Mouse (Mus musculus) kidney, postnatal 4 days (tissue): ENCODE measurements around the gene Pnlip.

ENCODE experiments used
- DNase-seq, 2 experiments: peaks; one replicate each; pipeline ENCODE4 v3.0.0; 2021; ENCODE audit warnings: mixed read lengths in 2 of 2

Pnlip gene

DNA sequence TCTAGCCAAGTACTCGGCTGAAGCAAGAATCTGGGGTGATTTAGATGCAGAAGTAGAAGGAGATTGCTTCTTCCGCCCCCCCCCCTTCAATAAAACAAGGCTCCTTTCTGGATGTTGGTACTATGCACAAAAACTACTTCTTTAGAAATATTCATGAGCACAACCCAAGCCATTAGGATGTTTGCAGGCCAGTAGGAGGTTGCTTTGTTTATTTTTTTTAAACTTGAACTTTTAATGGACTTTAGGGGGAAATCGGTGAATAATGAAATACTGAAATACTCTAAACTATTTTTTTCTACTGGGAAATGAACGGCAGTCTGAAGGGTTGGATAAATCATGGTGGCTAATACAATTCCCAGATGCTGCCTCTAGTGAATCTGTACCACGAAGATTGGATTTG, at the start of gene Pnlip:
Pnlip (plus strand) TSS at position 301 of the 400 bp plus-strand sequence.
- DNase-seq, result no peak

DNA sequence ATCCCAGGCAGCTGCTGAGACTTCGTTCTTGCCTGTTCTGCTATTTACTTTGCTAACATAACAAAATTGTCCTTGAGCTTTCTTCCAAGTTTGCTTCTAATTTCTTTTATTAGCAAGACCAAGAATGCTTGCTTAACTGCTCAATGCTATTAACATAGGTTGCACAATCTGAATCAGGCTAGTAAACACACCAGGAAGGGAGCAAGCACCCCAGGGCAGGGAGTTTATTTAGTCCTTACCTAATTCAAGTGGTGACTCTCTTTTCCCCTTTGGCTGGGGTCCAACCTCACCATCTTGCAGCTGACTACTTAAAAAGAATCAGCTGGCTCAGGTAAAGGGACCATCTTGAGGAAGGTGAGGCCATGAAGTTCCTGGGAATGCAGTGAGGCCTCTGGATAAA, 42.6 kb upstream of the Pnlip start:
- no peak for DNase-seq

DNA sequence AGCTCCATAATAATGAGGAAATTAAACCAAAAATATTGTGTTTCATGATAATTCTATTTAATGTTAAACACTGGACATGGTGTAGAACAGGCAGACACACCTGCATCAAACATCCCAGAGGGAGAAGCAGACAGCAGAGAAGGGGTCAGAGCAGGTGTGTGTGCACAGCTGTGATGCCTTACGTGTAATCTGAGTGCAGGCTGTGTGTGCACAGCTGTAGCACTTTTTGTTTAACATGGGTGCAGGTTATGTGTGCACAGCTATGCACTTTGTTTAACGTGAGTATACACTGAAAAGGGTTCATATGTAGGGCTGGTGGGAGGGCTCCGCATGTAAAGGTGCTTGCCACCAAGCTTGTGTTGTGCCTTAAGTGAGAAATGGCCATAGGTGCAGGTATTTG, 39.6 kb upstream of the Pnlip start:
- no peak for DNase-seq

DNA sequence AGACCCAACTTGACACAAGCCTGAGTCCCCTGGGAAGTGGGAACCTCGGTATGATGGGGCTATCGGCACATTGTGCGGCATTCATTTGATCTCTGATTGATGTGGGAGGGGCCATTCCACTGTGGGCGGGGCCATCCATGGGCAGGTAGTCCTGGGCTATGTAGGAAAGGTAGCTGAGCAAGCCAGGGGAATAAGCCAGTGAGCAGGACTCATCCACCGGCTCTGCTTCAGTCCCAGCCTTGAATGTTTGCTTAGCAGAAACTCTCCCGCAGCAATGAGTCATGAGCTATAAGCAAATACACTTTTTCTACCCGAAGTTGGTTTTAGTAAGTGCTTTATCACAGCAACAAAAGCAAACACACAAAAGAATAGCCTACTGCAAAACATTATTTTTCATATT, 35.7 kb upstream of the Pnlip start:
- no peak for DNase-seq

DNA sequence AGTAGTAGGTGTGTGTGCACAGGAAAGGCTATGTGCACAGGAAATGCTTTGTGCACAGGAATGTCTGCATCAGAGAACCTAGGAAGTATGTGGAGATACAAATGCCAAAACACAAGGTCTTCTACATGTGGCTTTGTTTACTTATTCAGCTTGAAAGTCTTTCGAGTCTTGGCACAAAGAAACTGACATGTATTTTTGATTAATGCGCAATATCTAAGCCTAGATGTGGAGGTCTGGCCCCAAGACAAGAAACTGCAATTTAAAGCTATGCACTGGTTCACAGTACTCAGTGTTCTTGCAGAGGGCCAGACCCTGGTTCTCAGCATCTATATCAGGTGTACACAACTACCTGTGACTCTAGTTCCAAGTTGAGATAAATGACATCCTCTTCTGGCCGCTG, 31.6 kb upstream of the Pnlip start:
- no peak for DNase-seq

DNA sequence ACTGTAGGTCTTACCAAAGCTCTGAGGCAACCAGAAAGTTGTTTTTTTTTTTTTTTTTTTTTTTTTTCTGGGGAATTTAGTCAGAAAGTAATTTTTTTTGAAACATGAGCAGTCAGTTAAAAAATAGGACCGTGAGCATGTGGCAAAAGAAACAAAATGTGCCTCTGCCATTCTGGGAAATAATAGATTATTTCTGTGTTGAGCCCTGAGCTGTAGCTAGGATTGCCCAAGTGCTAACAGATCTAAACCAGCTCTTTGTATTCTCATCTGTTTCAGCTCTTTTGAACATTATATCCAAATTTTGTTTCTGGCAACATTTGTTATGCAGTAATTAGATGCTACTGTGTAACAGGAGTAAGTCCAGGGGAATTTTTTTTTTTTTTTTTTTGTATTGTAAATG, 30.7 kb upstream of the Pnlip start:
- no peak for DNase-seq

DNA sequence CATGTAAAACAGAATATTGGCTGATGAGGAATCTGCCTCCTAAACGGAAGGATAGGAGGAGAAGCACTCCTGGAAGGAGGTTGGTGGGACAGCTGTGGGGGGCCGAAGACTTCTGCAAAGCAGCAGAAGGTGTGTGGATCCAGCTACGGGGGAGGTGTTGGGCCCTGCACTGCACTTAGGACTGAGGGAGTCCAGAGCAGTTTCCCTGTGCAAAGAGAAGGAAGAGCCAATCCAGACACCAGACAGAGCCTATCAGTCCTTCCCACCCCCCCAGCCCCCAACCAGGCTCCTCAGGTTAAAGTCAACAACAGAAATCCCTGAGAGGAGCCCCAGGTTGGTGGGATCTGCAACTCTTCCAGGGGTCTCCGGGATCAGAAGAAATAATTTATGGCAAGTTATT, 27.5 kb upstream of the Pnlip start:
- no peak for DNase-seq

DNA sequence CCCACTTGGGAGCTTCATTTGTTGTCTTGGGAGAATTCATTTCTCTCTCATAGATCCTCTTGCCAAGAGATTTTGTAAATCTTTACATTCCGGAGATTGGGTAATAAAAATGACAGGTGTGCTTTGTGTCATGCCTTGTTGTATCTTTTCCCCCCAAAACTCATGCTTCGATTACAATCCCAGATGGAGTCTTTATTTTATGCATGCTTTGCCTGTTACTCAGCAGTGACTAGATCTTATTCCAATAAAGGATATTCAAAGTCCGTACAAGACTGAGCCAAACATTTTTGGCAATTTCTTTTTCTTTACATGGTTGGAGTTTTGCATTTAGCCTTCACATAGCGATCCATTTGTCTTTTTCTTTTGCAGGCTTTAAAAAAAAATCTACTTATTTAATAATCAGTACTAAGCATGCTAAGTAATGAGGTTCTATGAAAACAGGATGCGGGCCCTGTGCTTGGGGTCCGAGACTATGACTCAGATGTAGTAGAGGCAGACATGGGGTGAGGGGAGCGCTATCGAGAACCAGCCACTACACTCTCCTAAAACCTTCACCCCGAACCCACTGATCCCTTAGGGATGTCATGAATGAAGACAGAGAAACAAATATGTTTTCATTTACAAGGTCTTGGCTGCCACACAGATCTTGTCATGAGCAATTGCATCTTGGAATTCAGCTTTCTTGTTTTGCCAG, 26.9 kb upstream of the Pnlip start:
- DNase-seq, result no peak

DNA sequence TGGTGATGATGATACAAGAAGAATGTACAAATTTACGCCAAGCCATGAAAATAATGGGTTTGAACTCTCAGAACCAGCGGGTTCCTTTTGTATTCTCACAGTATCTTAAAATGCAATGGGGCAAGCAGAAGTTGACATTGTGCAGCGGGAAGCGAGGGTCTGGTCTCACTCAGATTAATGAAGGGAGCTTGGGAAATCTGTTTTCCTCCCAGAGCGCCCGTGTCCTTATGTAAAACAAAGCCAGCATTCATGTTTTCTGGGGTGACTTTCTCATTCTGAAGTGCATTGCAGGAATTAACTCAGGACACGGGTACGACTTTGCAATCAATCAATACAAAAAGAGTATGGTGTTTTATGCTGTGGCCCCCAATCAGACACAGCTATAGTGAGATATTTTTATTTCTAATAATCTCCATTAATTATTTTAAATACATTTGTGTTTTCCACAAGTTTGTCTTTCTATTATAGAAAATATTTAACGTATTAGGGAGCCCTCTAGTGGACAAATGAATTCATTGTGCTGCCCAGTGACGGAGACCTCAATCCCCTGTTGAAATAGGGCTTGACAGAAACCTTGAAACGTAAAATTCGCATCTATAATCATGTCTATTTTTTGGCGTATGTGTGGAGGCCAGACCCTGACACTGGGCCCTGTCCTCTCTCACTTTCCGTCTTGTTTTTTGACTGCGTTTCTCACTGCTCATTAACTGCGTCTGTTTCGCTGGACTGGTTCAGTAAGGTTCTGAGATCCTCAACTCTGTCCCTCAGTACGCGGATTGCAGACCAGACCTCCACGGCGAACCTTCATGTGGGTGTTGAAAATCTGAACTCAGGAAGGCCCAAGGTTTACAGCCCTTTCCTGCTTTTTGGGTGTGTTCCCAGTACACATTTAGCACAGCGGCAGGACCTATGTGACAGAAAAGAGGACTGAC, 24.6 kb upstream of the Pnlip start:
- peak; percentile 16 to 29 for DNase-seq

DNA sequence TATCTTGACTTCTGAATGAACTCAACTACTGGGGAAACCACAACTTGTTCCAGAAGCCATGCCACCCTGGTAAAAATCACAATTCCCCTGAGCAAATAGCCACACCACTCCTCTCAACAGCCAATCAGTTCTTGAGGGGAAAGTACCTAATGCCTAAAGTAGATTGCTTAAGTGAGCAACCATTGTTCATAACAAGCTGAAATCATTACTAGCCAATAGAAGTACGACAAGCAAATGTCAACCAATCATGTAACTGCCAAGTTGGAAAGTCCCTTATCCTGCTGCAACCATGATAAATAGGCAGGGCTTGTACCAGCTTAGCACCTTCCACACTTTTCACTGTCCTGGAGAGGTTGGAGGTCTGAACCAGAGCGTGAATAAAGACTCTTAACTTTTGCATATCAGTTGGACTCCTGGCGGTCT, 22.9 kb upstream of the Pnlip start:
- DNase-seq, result no peak

DNA sequence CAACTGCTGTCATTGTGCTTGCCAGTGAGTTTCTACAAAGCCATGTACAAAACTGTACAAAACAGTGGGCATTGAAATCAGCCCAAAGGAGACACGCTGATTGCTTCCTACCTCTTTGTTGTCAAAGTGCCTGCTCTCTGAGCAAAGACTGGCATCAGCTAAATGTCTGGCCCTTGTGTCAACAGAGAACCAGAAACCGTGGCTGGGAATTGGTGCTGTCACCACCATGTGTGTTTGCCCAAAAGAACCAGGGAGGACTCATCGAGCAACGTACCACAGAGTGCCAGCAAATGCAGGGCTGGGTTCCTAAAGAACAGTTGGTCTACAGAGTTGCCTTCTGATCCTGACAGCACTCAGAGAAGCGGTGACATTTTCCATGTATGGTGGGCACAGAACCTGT, 2.3 kb upstream of the Pnlip start:
- DNase-seq, result no peak

DNA sequence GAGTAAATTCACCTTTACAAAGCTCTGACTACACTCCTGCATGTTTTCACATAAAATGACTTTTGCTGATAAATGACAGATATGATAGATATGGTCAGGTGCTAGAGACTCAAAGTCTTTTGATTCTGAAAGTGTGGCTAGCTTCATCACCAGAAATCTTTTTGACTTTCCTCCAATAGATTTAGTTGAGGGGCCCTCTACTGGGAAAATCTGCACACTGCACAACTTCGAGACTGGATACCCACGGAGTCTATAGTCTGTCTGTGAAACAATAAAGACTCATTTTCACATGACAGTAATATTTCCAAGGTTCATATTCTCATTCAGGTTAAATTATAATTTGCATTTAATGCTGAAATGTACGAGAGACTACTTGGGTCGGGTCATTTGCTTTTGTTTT, 9.8 kb downstream of the Pnlip start:
- peak; percentile 19 to 20 for DNase-seq

DNA sequence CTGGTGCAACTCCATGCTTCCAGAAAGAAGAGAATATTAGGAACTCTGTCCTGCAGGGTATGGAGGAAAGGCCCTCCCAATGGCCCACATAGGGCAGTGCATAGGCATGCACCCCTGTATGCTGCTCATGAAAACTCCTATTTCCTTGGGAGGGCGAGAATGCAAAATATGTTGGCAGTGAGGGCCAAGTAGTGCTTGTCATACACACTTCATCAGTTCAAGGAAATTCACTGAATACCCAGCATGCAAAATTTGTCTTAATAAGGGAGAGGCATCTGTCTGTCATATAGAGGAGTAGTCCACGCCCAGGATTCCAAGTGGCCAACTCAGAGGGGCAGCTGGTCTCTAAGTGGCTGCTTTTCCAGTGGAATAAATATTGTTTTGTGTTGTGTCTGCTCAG, 11.0 kb downstream of the Pnlip start:
- DNase-seq, result no peak

DNA sequence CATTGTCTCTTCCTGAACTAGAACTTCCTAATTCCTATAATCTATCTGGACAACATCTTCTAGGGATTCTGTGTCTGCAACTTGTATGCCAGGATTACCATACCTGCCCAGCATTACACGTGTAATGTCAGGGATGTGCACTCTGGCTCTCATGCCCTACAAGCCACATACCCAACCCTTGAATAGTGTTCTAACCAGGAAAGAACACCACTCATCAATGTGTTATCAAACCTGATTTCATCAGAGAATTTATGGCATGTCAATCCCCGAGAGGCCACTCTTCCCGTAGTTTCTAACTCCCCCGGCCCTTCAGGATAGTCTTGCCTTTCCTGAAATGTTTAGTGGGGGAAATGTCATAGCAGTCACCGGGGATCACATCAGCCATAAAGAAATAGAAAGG, 12.6 kb downstream of the Pnlip start:
- no peak for DNase-seq

DNA sequence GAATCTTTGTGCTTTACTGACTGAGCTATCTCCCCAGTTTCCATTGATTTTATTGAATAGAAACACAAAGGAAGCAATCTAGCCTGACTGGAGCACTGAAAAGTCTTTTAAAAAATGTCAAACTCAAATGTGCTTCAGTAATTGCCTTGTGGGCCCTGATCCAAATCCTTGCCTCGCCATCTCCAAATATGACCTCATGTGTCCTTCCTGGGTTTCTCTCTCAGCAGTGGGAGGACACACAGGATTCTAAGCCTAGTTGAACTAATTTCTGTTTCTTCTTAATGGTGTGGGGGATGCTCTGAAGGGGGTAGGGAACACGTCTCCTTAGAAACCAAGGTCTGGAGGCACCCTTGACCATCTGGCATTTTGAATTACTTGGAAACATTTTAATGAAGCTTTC, 22.3 kb downstream of the Pnlip start:
- DNase-seq, result peak; percentile 11 to 39

DNA sequence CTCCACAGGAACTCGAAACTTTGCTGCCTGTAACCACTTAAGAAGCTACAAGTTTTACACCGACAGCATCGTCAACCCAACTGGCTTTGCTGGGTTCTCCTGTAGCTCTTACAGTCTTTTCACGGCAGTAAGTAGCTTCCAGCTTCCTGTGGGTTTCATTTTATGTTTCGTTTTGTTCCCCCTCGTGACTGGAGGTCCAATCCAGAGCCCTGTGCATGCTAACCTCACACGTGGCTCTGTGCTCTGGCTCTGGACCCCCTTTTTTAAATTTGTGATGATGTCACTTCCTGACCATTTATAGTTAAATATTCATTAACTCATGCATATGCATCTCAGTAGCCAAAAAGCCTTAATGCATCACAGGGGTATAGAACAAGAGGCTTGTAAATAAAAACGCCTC, 24.8 kb downstream of the Pnlip start:
- DNase-seq, result no peak

DNA sequence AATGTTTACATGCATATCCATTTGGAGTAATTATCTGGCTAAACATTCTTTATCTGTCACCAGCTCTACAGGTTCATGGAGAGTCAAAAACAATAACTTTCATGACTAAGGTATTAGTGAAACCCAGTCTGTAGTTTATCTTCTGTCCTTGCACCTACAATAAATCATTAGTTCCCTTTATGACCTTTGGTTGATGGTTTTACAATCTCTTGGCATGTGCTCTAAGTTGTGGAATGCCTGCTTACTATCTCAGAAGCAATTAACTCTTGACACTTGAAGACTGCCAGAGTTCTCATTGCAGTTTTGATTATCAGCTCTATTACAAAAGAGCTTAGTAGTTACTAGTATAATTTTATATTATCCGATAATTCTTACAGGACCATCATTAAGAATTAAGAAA, 36.6 kb downstream of the Pnlip start:
- no peak for DNase-seq

DNA sequence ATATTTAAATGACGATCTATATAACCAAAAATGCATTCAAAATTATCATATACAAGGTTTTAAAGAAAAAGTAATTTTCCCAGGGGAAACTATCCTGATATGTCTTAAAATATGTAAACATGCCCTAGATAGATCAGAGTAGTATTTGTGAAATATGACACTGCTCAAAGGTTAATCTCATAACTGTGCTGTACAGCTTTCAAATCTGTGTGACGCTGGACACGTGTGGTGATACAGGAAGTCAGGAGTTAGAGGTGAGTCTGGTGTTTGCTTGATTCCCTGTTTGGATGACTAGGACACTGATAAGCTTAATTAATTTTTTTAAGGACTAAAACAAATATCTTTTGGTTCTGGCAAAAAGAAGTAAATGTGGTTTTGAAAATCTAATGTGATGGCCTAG, 43.0 kb downstream of the Pnlip start:
- no peak for DNase-seq

DNA sequence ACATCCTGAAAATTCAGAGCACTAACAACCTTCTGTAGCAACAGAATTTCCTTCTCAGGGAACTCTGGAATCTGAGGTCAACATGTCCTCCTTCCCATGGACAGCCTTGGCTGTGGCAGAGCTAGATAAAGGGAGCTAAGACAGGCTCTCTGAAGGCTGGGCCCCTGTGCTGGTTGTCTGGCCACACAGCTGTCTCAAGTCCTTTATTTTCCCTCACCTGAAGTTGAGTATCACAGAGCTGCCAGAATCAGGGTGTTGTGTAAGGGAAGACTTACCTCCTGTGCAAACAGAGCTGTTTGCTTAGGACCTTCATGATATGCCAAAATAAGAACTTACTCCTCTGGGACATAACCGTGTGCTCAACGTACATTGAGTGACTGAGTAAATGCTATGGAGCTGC, 43.9 kb downstream of the Pnlip start:
- no peak for DNase-seq

DNA sequence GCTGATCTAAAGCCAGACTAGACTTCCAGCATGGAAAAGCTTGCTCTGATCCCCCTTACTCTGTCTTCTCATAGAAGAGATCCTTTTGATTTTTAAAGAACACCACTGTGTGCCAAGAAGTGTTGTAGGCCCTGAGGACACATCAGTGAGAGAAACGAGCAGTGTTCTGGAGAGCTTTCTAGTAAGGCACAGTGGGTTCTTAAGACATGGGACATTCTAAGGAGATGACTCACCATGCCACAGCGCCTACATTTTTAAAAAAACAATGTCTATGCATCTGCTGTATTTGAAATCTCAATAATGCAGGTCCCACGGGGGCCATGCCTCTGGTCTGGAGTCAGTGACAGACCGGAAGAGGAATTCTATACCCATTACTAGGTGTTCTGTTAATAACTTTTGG, 52.3 kb downstream of the Pnlip start:
- DNase-seq, result no peak

DNA sequence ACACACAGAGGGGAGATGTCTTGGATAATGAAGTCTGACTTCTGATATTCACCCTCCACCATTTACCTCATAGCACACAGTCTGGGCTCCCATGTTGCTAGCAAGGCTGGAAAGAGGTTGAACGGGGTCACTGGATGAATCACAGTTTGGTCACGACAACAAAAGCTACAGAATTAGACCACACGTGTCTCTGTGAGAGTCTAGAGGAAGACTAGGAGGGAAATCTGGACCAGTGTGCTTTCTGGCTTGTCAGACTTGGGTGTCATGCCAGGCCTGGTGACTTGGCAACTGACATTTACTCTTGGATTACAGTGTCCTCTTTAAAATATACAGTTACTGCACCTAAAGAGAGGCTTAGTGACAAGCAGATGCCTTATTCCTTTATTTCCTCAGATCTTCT, 56.3 kb downstream of the Pnlip start:
- DNase-seq, result no peak

DNA sequence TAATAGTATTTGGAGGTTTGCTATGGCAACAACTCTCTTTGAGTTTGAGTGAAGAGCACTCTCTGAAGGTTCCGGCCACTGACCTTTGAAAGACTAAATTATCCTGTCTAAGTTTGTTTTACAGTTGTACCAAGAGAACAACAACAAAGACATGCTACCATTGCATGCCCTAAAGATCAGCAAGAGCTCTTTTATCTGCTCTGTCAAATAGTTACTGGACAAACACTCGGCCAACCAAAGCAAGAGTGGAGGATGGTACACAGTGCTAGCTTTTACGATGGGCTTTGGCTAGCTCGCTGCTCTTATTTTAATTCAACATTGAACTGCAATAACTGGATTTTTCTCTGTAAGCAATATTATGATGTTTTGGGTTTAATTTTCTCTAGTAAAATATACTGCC, 65.6 kb downstream of the Pnlip start:
- no peak for DNase-seq

DNA sequence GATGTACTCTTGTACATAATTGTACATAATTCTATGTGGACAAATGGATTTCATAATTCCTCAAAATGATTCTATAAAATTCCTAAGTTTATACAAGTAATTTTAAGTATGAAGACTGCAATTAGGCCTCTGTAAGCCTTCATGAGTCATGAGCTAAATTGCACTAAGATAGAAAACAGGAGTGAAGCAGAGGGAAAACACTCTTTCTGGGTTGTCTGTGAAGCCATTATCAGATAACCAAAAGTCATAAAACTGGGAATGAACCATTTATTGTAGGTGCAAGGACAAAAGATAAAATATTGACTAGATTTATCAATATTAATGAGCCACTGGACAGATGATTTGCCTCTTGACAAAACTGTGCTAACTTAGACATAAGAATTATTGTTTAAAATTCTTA, 68.1 kb downstream of the Pnlip start:
- no peak for DNase-seq

DNA sequence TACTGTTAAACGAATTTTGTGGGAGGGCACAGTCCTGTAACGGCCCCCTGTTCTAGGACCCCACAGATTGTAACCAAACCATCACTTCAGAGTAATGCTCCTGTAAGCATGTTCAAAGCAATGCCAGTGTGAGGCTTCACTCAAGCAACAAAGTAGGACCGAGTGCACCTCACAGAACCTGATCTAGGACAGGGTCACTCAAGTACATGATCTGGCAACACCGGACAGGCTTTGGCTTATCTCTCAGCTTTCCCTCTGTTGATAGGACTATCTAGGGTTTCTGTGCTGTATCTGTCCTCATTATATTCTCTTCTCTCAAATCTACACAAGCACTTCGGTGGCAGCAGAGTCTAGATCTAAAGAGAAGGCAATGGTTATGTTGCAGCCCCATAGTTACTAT, 74.3 kb downstream of the Pnlip start:
- no peak for DNase-seq
